Mouse (Mus musculus) urinary bladder, postnatal 4 days (tissue): Measurements from ENCODE around the gene Srgap1.

Experiments used
- DNase-seq, 2 experiments: peaks; one replicate each; pipeline ENCODE4 v3.0.0; 2021 to 2022; ENCODE audit warnings: low spot score in 2 of 2

Gene Srgap1

DNA sequence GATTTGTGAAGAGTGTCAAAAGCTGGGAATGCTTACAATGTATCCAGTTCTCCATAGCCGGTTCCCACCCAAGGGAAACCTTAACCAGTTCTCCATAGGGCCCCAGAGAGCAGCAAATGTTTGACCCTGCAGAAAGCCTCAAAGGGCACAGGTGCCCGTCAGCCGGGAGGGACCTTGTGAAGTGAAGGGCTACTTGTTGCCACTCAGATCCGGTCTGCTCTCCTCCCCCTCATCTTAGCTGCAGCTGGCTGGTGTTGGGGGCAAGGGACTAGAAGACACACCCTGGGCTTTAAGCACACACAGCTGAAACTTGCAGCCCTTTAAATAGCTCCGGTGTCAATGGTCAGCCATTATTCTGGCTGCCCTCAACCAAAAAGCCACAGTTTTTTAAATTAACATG is 30.1 kb downstream of the Srgap1 start:
- no peak for DNase-seq

DNA sequence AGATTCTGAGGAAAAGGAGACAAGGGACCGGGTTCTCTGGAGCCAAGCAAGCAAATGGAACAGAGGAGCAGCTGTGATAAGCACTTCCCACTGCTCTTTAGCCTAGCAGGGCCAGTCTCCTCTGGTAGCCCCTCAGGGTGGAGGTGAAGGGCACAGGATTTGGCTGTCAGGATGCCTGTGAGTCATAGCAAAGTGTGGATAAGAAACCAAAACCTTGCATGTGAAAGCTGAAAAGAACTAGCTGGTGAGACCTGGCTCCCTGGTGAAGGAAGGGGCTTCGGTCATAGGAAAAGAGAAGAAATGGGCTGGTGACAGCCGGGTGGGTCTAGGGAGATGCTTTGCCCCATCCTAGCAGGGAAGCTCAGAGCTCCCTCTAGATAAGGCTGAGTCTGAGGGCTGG is 30.5 kb downstream of the Srgap1 start:
- no peak for DNase-seq

DNA sequence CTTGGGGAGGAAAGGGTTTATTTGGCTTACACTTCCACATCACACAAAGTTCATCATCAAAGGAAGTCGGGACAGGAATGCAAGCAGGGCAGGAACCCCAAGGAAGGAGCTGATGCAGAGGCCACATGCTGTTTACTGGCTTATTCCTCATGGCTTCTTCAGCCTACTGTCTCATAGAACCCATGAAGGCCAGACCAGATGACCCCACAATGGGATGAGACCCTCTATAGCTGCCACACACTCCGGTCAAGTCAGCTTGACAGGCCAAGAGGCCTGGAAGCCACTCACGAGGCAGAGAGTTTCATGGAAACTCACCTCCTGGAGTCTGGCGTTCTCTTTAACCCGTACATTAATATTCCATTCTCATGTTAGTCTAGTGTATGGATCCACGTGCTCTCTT is 34.8 kb downstream of the Srgap1 start:
- no peak for DNase-seq

DNA sequence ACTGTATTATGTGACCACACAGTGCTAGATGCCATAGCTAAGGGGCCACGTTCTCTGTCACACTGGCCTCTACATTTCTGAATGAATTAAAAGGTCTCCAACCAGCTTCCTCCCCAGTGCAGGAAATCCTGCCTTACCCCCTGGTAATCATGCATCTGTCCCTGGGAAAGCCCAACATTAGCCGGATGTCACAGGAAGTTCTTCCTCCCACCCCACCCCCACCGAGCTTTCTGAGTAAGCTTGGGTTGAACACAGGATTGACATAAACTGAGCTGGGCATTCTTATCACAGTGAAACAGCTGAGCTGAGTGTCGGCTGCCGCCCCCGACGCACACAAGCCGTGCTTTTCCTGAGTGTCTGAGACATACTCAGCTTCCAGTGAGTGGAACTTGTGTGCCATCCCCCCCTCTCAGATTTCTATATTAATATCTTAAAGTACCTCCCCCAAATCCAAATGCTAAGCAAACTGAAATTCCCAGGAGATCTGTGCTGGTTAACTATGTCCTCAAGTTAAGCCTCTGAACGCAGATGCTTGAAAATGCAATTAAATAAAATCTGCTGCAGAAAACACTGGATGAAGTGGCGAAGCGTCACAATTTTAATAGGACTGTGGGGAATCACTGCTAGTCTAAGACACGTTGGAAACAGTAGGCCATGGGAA is 38.3 kb downstream of the Srgap1 start:
- DNase-seq = no peak

DNA sequence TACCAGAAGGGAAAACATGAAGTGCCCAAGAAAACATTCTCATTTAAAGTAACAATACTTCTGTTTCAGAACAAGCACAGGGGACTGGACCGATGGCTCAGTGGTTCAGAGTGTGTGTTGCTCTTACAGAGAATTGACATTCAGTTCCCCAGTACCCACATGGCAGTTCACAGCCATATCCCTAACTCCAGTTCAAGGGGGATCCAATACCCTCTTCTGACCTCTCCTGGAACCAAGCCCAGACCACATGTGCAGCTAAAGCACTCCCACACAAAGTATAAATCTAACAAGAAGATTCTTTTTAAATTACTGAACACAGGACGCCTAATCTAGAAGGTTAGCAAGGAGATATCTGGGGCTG is 38.8 kb downstream of the Srgap1 start:
- DNase-seq = no peak

DNA sequence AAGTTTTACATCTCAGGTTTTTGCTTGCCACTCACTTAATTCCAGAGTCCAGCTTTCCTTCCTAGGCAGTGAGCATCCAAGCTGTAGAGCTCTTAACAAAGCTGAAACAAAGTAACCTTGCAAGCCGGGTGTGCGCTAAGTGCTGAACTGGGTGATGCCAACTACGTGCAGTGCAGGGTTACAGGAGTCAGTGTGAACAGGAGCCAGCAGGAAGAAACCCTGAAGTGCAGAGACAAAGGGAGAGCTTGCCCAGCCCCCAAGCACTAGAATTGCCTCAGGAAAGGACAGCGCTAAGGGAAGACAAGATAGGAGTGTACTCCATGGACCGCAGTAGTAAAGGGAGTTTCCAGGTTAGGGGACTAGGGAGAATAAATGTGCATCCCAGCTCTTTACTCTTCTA is 40.5 kb downstream of the Srgap1 start:
- no peak for DNase-seq

DNA sequence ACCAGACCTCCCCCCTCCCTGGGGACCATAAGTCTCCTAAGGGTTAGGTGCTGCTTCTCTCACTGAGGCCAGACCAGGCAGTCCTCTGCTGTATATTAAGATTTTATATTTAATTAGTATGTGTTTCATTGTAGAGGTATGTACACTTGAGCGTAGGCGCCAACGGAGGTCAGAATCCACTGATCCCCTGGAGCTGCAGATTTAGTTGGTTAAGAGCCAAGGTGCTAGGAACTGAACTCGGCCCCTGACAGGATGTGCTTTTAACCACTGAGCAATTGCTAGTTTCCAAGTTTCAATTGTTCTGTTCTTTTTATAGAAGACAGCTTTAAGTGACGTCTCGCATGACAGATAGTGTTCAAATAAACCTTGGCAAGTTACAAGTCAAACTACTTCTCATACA is 41.0 kb downstream of the Srgap1 start:
- no peak for DNase-seq

DNA sequence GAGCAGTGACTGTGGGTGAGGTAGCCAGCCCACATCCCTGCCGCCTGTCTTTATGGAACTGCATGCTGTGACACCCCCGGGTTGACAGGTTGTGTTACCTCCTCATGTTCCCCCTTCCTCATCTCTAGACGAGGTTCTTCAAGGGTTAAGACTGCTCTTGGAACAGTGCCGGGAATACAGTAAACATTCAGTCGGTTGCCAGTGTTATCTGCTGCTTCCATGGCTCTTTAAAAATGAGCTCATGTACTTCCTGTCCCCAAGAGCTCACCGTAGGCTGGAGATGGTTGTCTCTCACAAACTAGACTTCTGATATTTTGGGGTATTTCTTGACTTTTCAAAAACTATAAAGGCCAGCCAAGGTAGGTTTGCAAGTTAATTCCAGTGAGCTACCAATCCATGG is 41.6 kb downstream of the Srgap1 start:
- DNase-seq = no peak

DNA sequence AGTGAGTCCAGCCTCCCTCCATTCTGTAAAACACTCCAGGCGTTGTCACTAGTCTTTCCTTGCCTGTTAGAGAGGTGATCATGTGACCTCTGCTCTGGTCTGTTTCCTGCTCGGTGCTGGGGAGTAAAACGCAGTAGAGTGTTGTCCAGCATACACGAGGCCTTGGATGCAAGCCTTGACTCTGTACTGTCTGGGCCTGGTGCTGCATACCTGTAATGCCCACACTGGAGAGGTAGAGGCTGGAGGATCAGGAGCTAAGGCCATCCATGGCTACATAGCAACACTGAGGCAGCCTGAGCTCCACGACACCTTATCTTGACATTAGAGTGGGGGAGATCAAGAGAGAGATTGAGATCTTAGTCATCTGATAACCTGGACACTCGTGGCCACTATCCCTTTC is 44.2 kb downstream of the Srgap1 start:
- no peak for DNase-seq

DNA sequence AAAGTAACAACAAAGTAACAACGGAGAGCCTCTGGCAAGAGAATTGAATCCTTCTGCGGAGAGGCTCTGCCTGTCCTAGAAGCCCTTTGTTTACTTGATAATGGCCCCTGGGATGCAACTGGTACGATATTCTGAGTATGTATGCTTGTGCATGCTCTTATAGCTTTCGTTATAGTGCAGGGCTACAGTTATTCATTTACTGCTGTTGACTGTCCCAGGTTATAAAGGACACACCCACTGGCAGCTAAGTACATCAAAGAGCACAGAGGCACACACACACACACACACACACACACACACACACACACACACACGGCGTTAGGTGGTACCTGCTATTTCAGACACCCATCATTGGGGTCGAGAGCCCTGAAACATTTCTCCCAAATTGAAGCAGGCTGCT is 48.3 kb downstream of the Srgap1 start:
- no peak for DNase-seq

DNA sequence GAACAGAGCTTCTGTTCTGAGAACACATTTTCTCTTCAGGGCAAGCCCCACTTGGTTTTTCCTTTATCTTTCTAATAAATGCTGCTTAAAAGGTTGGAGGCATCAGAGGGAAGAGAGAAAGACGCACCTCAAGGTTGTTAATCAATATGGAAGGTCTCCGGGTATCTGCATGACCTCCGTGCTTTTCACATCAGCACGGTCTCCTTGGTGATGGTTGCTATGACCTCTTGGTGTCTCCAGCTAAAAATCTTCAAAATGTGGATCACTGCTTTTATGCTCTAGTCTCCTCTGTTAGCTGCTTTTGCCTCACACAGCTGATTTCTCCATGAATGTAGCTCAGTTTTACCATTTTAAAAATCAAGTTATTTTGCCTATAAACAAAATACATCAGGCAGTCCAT is 50.6 kb downstream of the Srgap1 start:
- DNase-seq = no peak

DNA sequence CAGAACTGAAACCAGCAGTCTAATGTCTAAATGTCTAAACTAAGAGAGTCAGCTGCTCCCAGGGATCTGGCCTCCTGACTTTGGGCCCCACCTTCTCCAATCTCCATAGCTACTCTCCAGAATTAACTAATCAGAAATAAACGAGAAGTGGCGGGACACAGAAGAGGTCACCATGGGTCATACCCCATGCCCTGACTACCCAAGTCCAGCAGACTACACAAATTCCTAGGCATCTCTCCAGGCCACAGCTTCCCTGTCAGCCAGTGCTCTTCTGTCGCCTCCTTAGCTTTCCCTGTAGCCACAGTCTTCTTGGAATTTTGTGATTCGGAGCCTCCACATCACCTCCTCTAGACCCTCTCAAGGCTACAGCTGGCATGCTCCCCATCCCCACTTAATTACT is 51.7 kb downstream of the Srgap1 start:
- DNase-seq = no peak

DNA sequence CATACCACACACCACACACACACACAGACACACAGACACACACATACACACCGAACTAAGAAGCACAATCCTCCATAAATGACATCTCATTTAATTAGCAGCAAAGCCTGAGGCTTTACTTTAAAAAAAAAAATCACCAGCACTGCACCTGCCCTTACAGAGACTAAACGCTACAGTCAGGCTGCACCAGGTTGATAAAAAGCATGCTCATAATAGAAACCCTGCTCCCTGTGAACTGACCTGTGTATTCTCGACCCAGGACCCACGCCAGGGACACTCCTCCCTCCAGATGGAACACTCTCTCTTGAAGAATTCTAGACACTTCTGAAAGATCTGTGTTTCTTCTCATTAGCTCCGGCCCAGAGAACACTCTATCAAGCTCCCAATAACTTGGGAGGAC is 52.5 kb downstream of the Srgap1 start:
- DNase-seq = no peak

DNA sequence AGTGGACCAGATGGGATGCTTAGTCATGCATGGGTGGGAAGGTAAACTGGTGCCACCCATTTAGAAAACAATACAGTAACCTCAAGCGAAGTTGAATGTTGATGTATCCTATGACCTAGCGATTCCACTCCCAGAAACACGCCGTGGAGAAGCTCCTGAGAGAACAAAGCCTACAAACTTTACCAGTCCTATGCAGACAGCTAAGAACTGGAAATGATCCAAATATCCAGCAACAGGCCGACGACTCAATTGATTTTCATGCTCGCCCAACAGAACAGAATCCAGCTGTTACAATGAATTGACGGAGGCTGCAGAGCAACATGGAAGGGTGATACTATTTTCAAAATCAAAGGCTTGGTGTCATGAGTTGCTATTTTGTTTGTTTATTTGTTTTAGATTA is 54.5 kb downstream of the Srgap1 start:
- no peak for DNase-seq

DNA sequence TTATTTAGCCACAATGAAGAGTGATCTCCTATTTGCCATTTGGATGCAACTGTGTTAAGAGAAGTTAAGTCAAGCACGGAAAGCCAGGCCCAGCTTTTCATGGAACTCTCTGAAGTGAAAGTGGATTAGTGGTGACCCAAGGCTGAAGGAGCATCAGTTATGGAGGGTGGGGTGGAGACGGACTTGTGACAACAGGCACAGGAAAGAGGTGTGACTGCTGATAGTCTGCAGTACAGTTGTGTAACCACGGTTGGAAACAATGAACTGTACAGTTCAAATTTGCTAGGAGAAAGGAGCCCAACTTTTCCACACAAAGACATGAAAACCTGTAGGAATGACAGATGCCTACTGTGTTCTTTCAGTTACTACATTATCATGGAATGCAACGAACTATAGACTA is 60.1 kb downstream of the Srgap1 start:
- DNase-seq = no peak

DNA sequence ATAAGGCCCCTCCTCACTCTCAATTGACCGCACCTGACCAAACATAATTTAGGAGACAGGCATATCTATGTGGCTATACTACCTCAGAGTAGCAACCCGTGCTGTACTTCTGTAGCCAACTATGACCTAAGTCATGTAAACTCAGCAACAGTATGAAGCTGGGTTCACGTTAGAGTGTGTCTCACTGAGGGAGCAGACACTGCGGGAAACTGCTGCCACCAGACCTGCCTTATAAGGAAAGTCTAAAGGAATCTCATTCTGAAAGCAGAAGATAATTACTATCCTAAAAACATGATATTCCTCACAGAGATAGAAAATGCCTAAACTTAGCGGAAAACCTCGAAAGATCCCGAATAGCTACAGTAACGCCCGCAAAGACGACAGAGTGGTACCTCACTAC is 62.2 kb downstream of the Srgap1 start:
- no peak for DNase-seq

DNA sequence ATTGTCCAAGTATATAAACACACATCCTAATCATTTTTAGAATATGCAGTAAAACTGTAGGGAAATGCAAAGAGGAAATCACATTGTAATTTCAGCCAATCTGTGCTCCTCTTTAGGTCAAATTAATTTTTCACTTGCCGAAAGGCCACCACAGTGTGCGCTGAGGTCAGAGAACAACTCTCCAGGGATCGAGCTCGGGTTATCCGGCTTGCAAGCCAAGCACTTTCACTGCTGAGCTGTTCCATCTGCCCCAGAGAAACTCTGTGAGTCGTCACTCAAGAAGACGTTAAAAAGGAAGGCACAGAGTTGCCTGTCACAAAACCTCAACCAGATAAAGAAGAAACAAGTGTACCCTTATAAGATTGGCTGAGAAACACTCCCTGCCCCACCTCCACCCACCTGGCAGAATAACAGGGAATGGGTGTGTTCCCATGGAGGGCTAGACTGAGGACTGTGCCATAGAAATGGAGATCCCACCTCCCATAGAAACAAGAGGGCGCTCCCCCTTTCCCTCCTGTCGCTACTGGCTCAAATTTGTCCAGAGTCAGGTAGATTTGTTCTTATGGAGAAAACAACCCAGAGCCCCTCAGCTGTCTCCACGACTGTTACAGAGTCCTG is 63.0 kb downstream of the Srgap1 start:
- DNase-seq = no peak

DNA sequence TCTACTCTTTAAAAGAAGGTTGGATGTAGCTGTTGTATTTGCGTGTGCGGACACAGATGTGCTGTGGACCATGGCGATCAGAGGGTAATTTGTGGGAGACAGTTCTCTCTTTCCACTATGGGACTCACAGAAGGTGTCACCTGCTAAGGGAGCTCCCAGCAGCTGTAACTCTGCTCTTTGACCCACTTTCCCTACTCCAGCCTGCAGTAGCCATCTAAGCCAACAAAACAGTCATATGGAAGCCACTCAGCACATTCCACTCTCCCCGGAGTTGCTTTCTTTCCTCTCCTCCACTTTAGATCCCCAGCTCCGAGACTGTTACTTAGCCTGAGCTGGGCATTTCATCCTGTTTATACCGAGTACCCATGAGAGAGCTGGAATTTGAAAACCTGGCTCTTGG is 71.8 kb downstream of the Srgap1 start:
- no peak for DNase-seq

DNA sequence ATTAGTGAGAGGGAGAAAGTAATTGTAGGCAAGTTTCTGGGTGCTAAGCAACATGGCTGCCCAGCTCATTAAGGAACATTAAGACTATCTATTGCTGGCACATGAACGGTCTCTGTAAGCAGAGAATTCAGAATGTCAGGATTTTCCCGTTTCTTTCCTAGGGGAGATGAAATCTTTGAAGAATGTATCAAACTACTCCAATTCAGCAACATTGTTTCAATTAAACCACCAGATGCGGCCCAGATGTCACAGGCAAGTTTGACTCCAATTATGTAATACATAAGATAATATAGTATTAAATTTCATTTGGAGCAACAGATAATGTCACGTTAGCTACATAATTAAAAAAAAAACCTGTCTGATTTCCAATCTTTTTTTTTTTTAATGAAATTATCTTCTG is 72.5 kb downstream of the Srgap1 start:
- no peak for DNase-seq

DNA sequence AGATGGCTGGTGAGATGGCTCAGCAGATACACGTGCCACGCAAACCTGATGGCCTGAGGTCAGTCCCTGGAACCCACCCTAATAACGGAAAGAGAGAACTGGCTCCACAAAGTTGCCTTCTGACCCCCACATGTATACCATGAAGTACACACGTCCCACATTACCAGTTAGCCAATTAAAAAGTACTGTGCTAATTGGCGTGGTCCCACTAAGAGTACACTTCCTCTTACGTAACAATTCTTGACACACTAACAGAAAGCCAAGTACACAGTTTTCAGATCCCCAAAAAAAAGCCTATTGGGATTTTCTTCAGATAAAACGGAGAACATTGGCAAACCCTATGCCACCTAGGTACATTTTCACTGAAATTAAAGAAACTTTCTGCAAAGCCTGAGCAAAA is 73.8 kb downstream of the Srgap1 start:
- DNase-seq = no peak

DNA sequence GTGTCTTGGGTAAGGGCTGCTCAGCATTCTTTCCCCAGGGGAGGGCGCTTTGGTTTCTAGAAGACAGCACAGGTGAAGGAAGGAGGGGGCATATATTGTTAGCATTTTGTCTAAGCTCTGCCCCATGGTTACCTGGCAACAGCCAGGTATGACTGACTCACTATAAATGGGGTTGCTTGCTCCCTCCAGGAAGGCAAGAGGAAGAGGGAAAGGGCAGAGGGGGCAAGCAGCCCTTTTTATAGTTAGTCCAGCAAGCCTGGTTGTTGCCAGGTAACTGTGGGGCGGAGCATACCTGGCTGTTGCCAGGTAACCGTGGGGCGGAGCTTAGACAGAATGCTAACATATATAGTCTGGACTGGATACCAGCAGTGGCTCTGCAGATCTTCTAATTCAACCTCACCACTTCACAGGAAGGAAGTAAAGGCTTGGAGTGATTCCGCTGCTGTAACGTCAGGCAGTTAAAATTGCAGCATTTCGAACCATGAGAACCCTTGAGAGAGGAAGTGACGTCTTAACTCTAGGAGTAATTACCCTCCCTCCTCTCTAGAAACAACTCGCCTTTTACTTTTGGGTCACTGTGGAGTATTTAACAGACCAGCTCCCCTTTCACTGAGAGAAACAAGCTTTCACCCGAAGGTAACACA is 74.7 kb downstream of the Srgap1 start:
- DNase-seq = no peak

DNA sequence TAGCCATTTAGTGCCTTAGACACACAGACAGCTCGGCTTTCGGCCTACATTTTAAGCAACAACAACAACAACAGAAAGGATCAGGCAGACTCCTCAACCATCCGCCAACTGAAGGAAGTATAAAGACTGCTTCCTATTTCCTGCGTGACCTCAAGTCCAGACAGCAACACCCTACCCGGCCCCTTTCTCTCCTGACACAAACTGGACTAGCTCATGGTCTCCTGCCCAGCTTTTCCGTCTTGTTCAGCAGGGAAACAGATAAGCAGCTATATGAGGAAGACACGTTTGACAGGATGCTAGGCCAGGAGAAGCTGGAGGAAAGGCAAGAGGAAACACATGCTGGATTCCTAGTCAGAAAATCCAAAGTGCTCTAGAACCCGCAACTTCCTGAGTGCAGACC is 75.5 kb downstream of the Srgap1 start:
- DNase-seq = no peak

DNA sequence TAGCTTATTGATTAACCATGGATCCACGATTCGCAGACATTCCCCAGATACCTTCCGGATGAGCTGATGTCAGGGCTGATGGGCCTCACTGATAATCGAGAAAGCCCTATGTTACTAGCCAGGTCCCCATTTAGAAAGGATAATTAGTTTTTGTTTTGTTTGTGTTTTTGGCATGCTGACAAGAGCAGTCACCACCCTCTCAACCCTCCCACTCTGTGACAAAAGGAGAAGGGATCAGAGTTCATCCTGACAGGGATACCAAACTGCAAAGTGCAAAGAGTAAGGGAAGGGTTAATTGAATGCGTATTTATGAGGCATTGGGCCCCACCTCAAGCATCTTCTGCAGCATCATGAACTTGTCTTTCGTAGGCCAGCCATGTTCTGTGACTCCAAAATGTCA is 76.2 kb downstream of the Srgap1 start:
- no peak for DNase-seq

DNA sequence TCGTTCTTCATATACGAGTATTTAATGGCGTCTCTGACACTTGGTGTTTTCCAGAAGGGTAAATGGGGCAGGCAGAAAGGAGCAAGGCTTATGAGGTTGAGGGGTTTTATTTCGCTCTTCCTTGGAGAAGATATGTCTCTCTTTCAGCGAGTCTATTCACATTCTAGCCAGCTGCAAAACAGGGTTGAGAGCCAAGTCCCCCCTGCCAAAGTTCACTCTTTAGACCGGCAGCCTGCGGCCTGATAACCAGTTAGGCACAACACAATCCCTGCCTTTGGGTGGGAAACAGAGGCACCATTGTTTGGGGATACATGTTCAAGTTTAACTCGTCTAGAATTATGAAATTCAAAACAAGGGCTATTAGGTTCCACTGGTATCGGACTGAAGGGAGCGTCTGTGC is 83.0 kb downstream of the Srgap1 start:
- DNase-seq = no peak
